Mouse (Mus musculus) heart, embryonic 13.5 days (tissue): ENCODE measurements around the gene Fam189a2. TPM values are rescaled to one million over a fixed set of nuclear protein-coding genes. Genes with fewer than 3 reads are reported as not detected.
A peak's percentile ranks its signal among the peaks of the same experiment; 100 is the strongest.

ENCODE experiments used
- ATAC-seq: fragments of 200-750 bp; cut with Nextera tagmentation; 2 replicates; pipeline ENCODE4 v1.8.0; 2017; ENCODE audit warnings: moderate TSS enrichment; ENCODE audit not compliant: insufficient number of reproducible peaks, low FRiP score, low TSS enrichment; ENCODE audit errors: extremely low read depth
- H3K27ac ChIP-seq: fragments of 300-500 bp; sonication (generic); replicated peaks from 2 replicates; pipeline ENCODE4 v1.5.1; 2015; ENCODE audit warnings: moderate library complexity, mild to moderate bottlenecking, inconsistent platforms
- H3K27me3 ChIP-seq: fragments of 300-500 bp; sonication (generic); replicated peaks from 2 replicates; pipeline ENCODE4 v1.6.1; 2015; ENCODE audit warnings: mild to moderate bottlenecking, inconsistent platforms
- H3K36me3 ChIP-seq: fragments of 300-500 bp; sonication (generic); 2 replicates; pipeline ENCODE4 v1.6.1; 2015; ENCODE audit warnings: mild to moderate bottlenecking, inconsistent platforms
- H3K4me1 ChIP-seq: fragments of 300-500 bp; sonication (generic); 2 replicates; pipeline ENCODE4 v1.6.1; 2015; ENCODE audit warnings: inconsistent platforms
- H3K4me2 ChIP-seq: fragments of 300-500 bp; sonication (generic); 2 replicates; pipeline ENCODE4 v1.6.1; 2015; ENCODE audit warnings: inconsistent platforms, mild to moderate bottlenecking, moderate library complexity
- H3K4me3 ChIP-seq: fragments of 300-500 bp; sonication (generic); 2 replicates; pipeline ENCODE4 v1.5.1; 2015; ENCODE audit warnings: moderate library complexity, mild to moderate bottlenecking, inconsistent platforms
- H3K9ac ChIP-seq: fragments of 300-500 bp; sonication (generic); 2 replicates; pipeline ENCODE4 v1.6.1; 2015; ENCODE audit warnings: inconsistent platforms, mild to moderate bottlenecking, moderate library complexity
- H3K9me3 ChIP-seq: fragments of 300-500 bp; sonication (generic); 2 replicates; pipeline ENCODE4 v1.6.1; 2016; ENCODE audit warnings: inconsistent platforms
- WGBS: fragments of 180-500 bp; shearing (Covaris S2); methylation state at CpG from one replicate; pipeline ENCODE4 v1.1.7; 2015; ENCODE audit warnings: mixed read lengths; 5-methylcytosine and 5-hydroxymethylcytosine counted together
- polyA plus RNA-seq: library from polyadenylated mRNA; unstranded; fragments of >200 nt; fragmentation: Nextera tagmentation; extraction: Ambion mirVana; gene quantifications from 2 replicates; pipeline ENCODE4 v1.2.1, GENCODE M21; 2015

Gene Fam189a2
- polyA plus RNA-seq, 1 experiment from 2014 or later = 4.1 TPM

DNA sequence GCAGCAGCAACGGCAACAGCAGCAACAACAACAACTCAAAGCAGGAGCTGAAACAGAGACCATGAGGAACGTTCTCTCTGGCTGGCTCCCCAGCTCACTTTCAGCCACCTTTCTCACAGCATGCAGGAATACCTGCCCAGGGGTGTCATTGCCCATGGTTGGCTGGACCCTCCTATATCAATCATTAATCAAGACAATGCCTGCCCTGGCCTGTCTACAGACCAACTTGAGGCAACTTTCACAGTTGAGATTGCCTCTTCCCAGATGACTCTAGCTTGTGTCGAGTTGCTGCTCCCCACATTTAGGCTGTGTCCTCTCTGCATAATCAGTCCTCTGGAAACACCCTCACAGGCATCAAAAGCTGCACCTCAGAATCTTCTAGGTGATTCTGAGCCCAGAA, 17.6 kb downstream of the Fam189a2 start:
- H3K27ac ChIP-seq = 0 out of 2 replicates have a peak overlapping the region, but pooled peaks have one; percentile 66
- H3K9ac ChIP-seq = no peak overlapping the region
- no peak overlapping the region for H3K4me3 ChIP-seq
- no peak for ATAC-seq
- H3K4me2 ChIP-seq = no peak overlapping the region
- H3K9me3 ChIP-seq = peaks cover 4% of the 10 kb centered on the region; the same call in 1 of the 2 replicates
- no peaks in the 10 kb centered on the region for H3K27me3 ChIP-seq
- 83% methylated on average over 3 of the region's 3 CpGs for WGBS
- peaks cover 40% of the 10 kb centered on the region for H3K4me1 ChIP-seq
- H3K36me3 ChIP-seq = peaks cover 11% of the 10 kb centered on the region

DNA sequence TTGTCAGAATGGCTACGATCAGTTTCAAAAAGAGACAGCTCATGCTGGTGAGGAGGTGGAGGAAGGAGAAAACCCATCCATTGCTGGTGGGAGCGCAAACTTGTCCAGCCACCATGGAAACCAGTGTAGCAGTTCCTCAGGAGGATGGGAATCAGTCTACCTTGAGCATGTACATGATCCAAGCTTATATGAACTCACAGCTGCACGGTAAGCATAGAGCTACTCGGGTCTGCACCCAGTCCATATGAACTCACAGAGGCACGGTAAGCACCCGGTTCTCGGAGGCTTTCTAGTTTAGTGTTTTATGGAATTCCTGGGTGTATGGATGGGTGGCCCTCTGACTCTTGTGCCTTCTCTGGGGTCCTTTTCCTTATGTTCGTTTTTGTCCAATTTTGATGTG, 18.3 kb downstream of the Fam189a2 start:
- Histone ChIP-seq H3K36me3 (peaks cover 11% of the 10 kb centered on the region), H3K4me1 (peaks cover 40% of the 10 kb centered on the region), H3K9ac (no peak overlapping the region), H3K27me3 (no peaks in the 10 kb centered on the region), H3K27ac (no peak overlapping the region), H3K4me2 (no peak overlapping the region), H3K4me3 (no peak overlapping the region), H3K9me3 (peaks cover 4% of the 10 kb centered on the region; the same call in 1 of the 2 replicates)
- no peak for ATAC-seq
- 90% methylated on average over 8 of the region's 8 CpGs for WGBS

DNA sequence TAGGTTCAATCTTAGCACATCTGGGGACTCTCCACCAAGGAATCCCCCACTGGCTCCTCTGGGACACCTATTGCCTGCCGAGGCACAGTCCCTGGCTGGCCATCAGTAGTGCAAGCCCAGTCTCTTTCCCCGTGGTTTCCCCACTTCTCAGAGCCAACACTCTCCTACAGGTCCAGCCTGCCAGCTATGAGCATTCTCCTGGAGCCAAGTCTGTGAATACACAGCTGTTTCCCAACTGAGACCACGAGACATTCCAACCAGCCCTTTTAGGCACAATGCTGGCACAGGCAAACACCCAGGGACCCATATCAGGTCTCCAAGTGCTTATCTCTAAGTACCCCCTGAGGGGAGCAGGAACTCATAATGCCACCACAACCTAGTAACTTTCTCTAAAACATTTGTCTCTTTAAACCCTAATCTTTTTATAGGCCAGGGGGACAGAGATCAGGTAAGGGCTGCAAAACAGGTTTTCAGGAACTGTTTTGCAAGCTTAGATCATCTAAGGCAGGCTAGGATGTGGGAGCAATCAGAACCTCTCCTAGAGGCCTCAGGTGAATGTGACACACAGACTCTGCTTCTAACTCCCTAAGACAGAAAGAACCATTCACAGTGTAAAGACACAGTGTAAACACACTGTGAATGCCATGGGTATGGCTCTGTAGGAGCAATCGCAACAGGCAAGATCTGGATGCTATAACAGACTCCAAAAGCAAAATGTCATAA, 23.0 kb downstream of the Fam189a2 start:
- H3K4me3 ChIP-seq = no peak overlapping the region
- no peaks in the 10 kb centered on the region for H3K27me3 ChIP-seq
- WGBS = 30% methylated on average over 4 of the region's 4 CpGs
- H3K36me3 ChIP-seq = 0 out of 2 replicates have a peak, but pooled peaks cover 2% of the 10 kb centered on the region
- peak overlapping the region; percentile 89 for H3K27ac ChIP-seq
- peak overlapping the region; percentile 39 for H3K4me2 ChIP-seq
- no peak for ATAC-seq
- peaks cover 31% of the 10 kb centered on the region for H3K4me1 ChIP-seq
- H3K9me3 ChIP-seq = peaks cover 4% of the 10 kb centered on the region; the same call in 1 of the 2 replicates
- H3K9ac ChIP-seq = peak overlapping the region; percentile 37; the same call in 1 of the 2 replicates

DNA sequence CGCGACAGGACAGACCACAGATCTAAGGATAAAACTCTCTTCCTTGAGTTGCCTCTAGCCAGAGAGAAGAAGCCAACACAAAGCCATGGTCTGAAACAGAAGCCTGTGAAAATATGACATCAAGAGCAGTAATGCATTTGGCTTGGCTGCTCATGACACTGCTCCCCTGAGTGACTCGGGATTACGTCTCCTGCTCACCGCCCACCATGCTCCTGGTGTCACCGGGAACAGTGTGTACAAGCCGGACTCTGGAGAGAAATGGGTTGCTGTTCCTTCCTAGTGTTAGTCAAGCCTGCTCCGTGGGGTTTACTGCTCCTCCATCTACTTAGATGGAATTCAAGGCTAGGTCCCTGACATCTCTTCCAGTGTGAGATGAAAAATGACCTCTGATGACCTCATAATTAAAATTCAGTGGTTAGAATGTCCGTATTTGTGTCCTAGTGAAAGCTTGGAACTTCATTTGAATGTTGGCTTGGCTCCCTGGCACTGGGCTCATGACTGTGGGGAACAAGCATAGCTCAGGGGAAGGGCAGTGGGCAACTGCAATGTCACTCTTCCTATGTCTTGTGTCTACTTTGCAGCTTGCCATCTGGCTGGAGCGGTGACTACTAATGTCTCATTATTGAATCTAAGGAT, 23.7 kb downstream of the Fam189a2 start:
- no peak for ATAC-seq
- 83% methylated on average over 10 of the region's 10 CpGs for WGBS
- peaks cover 31% of the 10 kb centered on the region for H3K4me1 ChIP-seq
- peak overlapping the region; percentile 37 for H3K9ac ChIP-seq
- H3K9me3 ChIP-seq = peaks cover 3% of the 10 kb centered on the region; the same call in 1 of the 2 replicates
- H3K36me3 ChIP-seq = 0 out of 2 replicates have a peak, but pooled peaks cover 5% of the 10 kb centered on the region
- no peaks in the 10 kb centered on the region for H3K27me3 ChIP-seq
- H3K27ac ChIP-seq = peak overlapping the region; percentile 89
- H3K4me2 ChIP-seq = peak overlapping the region; percentile 39
- H3K4me3 ChIP-seq = no peak overlapping the region

GRCm38 (mm10) chr19:23995766-23996399, 34.9 kb downstream of the Fam189a2 start:
- Histone ChIP-seq H3K4me3 (no peak overlapping the region), H3K36me3 (peaks cover 9% of the 10 kb centered on the region), H3K27ac (no peak overlapping the region; the same call in 1 of the 2 replicates), H3K9me3 (no peaks in the 10 kb centered on the region), H3K27me3 (no peaks in the 10 kb centered on the region), H3K4me2 (no peak overlapping the region), H3K9ac (no peak overlapping the region), H3K4me1 (peaks cover 32% of the 10 kb centered on the region)
- ATAC-seq = no peak
- 62% methylated on average over 10 of the region's 10 CpGs for WGBS

DNA sequence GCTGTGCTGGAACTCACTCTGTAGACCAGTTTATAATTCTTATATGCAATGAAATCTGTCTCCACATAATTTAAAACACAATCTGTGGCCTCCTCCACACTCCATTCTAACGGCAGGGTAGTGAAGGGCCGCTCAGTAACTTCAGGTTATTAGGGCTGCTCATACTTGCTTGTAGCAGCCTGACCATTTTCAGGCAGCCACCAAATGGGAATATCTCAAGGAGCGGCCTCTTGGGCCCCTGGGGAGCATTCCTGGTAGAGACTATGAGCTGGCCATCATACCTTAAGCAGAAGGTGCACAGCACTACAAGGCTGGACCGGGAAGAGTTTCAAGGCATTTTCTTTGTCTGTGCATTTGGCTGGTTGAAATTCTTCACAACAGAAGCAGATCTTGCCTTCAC, 42.7 kb downstream of the Fam189a2 start:
- Histone ChIP-seq H3K9ac (no peak overlapping the region), H3K27ac (no peak overlapping the region), H3K4me1 (peaks cover 34% of the 10 kb centered on the region), H3K4me3 (no peak overlapping the region), H3K36me3 (peaks cover 33% of the 10 kb centered on the region), H3K9me3 (no peaks in the 10 kb centered on the region), H3K4me2 (no peak overlapping the region), H3K27me3 (no peaks in the 10 kb centered on the region)
- ATAC-seq = no peak
- 81% methylated on average over 4 of the region's 4 CpGs for WGBS

DNA sequence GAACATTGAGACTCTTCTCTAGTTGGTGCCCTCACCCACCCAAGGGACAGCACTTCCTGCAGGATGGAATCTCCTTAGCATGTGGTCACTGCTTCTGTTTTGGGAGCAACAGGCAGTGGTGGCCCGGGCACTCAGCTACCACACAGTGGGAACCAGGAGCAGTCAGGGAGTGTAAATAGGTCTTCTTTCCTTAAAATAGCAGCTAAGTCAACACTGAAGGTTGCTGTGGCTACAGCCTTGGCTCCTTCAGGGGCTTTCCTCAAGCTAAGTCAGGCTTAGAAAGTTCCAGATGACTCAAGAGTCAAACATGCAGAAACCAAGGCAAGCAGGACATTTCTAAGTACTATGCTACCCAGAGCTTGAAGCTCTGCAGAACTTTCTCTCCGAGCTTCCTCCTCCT, 43.5 kb downstream of the Fam189a2 start:
- H3K4me2 ChIP-seq = no peak overlapping the region
- WGBS = 25% methylated on average over 2 of the region's 2 CpGs

DNA sequence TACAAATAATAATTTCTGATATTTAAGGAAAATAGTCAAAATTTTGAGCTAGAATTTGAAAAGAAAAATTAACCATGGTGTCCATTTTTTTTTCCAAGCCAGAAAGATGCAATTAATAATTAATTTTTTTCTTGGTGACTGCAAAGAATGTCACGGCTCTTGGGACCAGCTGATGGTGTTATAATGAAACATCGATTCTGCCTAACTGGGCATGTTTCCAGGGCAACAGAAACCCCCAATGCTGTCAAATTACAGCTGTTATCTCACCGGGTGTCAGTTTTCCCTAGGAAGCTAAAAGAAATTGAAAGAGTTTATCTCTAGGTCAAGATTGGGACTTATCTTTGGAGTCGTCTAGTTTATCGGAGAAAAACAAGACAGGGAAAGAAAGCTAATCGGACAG, 46.6 kb downstream of the Fam189a2 start:
- H3K4me3 ChIP-seq = no peak overlapping the region
- 46% methylated on average over 6 of the region's 6 CpGs for WGBS
- no peak for ATAC-seq

More for the DNA sequence above, 43.5 kb downstream of the Fam189a2 start:
- no peak overlapping the region for H3K4me3 ChIP-seq
- H3K9me3 ChIP-seq = no peaks in the 10 kb centered on the region
- no peak for ATAC-seq
- peaks cover 37% of the 10 kb centered on the region for H3K36me3 ChIP-seq
- no peak overlapping the region for H3K9ac ChIP-seq
- peaks cover 37% of the 10 kb centered on the region for H3K4me1 ChIP-seq
- H3K27ac ChIP-seq = peak overlapping the region; percentile 34
- H3K27me3 ChIP-seq = no peaks in the 10 kb centered on the region

DNA sequence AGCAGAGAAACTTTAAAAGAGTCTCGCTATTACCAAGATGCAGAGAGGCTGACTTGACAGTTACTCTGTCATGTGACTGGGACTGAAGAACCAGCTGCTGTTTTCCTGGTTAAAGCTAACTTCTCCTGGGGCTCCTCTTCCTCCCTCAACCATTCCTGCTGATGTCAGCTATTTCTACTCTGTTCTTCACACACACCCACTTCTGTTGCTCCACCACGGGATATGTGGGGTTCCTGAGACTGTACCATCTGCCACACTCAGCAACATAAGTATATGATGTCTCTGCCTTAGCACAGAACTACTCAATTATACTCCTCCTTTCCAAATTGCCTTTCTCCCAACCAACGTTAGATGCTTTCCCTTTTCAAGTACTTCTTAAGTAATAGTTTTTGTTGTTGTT, 50.2 kb downstream of the Fam189a2 start:
- no peak overlapping the region for H3K27ac ChIP-seq
- peaks cover 16% of the 10 kb centered on the region for H3K4me1 ChIP-seq
- no peak for ATAC-seq
- H3K9me3 ChIP-seq = no peaks in the 10 kb centered on the region
- no peaks in the 10 kb centered on the region for H3K27me3 ChIP-seq
- H3K4me3 ChIP-seq = no peak overlapping the region
- WGBS = 48% methylated on average over 3 of the region's 3 CpGs
- no peak overlapping the region for H3K9ac ChIP-seq
- no peak overlapping the region for H3K4me2 ChIP-seq
- peaks cover 73% of the 10 kb centered on the region for H3K36me3 ChIP-seq

More for the DNA sequence above, 46.6 kb downstream of the Fam189a2 start:
- H3K27me3 ChIP-seq = no peaks in the 10 kb centered on the region
- H3K9me3 ChIP-seq = no peaks in the 10 kb centered on the region
- H3K27ac ChIP-seq = no peak overlapping the region
- H3K4me2 ChIP-seq = no peak overlapping the region
- H3K9ac ChIP-seq = no peak overlapping the region
- H3K4me1 ChIP-seq = peaks cover 31% of the 10 kb centered on the region
- H3K36me3 ChIP-seq = peaks cover 54% of the 10 kb centered on the region

- 59% methylated on average over 6 of the region's 6 CpGs for WGBS
- peaks cover 25% of the 10 kb centered on the region for H3K4me1 ChIP-seq
- H3K4me2 ChIP-seq = no peak overlapping the region
- H3K36me3 ChIP-seq = peaks cover 77% of the 10 kb centered on the region
- H3K27ac ChIP-seq = 0 out of 2 replicates have a peak overlapping the region, but pooled peaks have one; percentile 5
- H3K9me3 ChIP-seq = no peaks in the 10 kb centered on the region
- ATAC-seq = no peak
- H3K9ac ChIP-seq = no peak overlapping the region
- no peak overlapping the region for H3K4me3 ChIP-seq
- no peaks in the 10 kb centered on the region for H3K27me3 ChIP-seq
These were observed 52.8 kb downstream of the Fam189a2 start for GRCm38 (mm10) chr19:23977901-23978443.
